Mouse (Mus musculus): ENCODE data around the gene Fmo2.

Gene Fmo2

DNA sequence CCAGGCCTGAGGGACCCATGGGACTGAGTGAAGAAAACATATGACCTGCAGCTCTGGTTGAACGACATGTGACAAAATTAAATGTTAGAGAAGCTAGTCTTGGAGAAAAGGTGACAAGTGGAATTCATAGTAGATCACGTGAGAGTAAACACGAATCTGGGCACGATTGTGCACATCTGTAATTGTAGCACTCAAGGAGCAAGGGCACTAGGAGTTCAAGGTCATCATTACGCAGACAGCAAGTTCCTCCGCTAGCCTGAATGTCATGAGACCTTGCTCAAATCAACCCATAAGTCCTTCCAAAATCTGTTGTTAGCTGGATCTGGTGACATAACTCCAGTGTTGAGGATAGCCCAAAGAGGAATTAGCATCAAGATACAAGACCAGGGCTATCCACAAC, 59.5 kb downstream of the Fmo2 start:
- DNase-seq: no peak

DNA sequence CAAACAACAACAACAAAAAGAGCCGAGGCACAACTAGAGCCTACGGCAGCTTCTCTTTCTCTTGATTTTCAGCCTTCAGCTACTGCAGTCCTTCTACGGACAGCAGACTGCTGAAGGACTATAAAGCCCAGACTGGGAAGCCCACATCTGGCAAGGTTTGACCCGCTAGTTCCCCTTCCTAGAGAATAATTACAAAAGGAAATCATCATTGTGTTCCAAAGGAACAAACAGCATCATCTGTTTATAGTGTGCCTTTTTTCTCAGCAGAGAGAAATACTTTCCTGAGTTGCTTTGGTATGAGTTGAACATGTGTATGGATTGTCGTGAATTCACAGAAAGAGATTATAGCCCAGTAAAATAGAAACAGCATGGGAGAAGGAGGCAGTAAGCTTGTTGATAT, 64.2 kb downstream of the Fmo2 start:
- no peak for DNase-seq

DNA sequence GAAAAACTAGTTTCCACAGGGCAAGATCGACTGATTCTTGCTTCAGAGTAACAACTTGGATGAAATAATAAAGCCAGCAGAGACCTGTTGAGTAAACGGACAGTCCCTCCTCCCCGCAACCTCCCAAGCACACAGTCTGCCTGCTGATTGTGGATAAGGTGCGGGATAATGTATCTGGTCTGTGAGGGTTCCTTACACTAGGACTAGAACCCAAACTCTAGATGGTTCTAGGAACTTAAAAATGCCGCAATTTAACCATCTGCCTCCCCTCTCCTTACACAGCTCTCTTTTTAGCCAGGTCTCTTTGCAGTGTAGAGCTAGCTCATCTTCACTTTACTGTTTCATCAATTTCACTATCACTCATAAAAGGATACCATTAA, 66.0 kb downstream of the Fmo2 start:
- DNase-seq: no peak

DNA sequence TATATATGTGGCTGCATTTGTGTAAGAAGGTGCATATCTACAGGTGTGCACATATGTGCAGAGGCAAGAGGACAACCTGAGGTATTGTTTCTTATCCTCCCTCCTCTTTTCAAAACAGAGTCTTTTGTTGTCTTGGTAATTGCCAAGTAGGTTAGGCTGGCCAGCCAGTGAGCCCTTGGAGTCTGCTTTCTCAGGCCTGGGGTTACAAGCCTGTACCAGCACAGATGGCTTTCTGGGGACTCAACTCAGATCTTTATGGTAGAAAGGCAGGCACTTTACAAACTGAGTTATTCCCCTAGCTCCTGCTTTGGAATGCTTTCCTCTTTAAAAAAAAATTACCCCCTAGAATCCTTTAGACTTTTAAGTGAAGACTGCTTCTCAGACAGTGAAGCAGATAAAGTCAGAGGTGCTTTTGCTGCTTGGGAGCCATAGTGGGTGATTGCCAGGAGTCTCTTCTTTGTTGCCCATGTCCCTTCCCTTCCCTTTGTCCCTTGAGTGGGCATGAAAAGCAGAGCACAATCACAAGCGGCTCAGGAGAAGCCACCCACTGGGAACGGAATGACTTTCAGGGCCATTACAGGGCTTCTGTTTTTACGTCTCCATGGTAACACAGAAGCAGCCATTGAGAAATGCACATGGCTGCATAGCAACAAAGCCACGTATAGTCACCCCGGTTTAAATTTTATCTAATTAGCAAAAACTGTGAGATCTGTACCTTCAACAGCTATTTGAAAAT, 66.5 kb downstream of the Fmo2 start:
- DNase-seq: peak; percentile 85

Measured in embryo, embryonic 11 days (tissue).